Mouse (Mus musculus) brain, embryonic 14.5 days (tissue): ENCODE results near the gene Dip2b.

Source experiments
- CTCF ChIP-seq: fragments of 200-500 bp; IDR thresholded peaks from 2 replicates; pipeline ENCODE4 v1.5.1; 2012; ENCODE audit warnings: inconsistent platforms, mild to moderate bottlenecking, moderate library complexity, borderline replicate concordance; ENCODE audit not compliant: insufficient read depth, insufficient read length; ENCODE audit errors: extremely low read depth
- POLR2A ChIP-seq: fragments of 200-500 bp; IDR thresholded peaks from 2 replicates; pipeline ENCODE4 v1.6.1; 2012; ENCODE audit warnings: mild to moderate bottlenecking, inconsistent platforms, borderline replicate concordance; ENCODE audit not compliant: poor library complexity, insufficient read depth, insufficient read length, severe bottlenecking; ENCODE audit errors: extremely low read depth

- TF ChIP-seq POLR2A (no peak), CTCF (no peak)
Observed at GRCm38 (mm10) chr15:100247296-100247695, 208.8 kb downstream of the Dip2b start.
